Mouse (Mus musculus): ENCODE data around the gene Lpp.

GRCm38 (mm10) chr16:24636894-24637293 lies 243.6 kb downstream of the Lpp start:
- TF ChIP-seq CTCF (IDR thresholded peaks at IDR 0.05; ENCODE audit: low read depth, low read length) (no peak), POLR2A (IDR thresholded peaks at IDR 0.05; ENCODE audit: borderline replicate concordance, low read depth, low read length) (no peak)

All from bone marrow macrophage, adult 2 months (primary cell).